Mouse (Mus musculus): ENCODE results near the gene Khdc1a.

Gene Khdc1a

GRCm38 (mm10) chr1:21344752-21345151, 4.7 kb upstream of the Khdc1a start:
- ChIA-PET POLR2A (interaction anchor here in 2 of 4 experiments (0.6 to 1.2 kb wide), 2 partner anchors 12 to 89 kb away, joined by 3 read pairs; no protein-coding TSS in a partner anchor), CTCF (interaction anchor here (0.6 to 2.4 kb wide), 11 partner anchors 67 to 410 kb away, joined by 3 to 9 read pairs (median 4); partner anchors contain the start of gene Tmem14a (in 2 of the 4))

DNA sequence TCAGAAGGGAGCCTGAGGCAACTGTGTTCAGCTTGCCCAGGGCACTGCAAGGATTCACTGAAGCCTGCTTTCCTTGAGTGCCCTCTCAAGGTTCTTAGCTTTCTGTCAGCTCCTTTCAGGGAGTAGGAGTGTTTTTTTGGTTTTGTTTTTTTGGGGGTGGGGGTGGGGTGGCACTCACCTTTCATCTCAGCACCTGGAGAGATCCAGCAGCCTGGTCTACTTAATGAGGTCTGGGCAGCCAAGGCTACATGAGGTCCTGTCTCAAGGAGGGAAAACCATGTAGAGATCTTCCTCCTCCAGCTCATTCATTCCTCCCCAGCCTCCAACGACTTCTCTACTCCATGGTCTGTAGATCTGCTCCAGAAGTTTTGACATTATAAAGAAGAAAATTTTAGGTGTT, 18.6 kb downstream of the Khdc1a start, which contains the start of gene Khdc1c:
Gene Khdc1c (plus strand): TSS at position 301 of the 400 bp plus-strand sequence.
- ChIA-PET POLR2A (interaction anchor here in 1 of 4 experiments (0.7 kb wide), 1 partner anchor 69 kb away, joined by 4 read pairs; no protein-coding TSS in a partner anchor), CTCF (interaction anchor here in 2 of 4 experiments (0.7 to 0.8 kb wide), 2 partner anchors 8 to 17 kb away, joined by 3 to 6 read pairs; no protein-coding TSS in a partner anchor)

- CTCF ChIA-PET, result no interaction called here
- POLR2A ChIA-PET, result no interaction called here
Observed at GRCm38 (mm10) chr1:21383256-21383655, 33.8 kb downstream of the Khdc1a start, which contains the start of gene Khdc1b. Khdc1b (plus strand) TSS chr1:21383556.

DNA sequence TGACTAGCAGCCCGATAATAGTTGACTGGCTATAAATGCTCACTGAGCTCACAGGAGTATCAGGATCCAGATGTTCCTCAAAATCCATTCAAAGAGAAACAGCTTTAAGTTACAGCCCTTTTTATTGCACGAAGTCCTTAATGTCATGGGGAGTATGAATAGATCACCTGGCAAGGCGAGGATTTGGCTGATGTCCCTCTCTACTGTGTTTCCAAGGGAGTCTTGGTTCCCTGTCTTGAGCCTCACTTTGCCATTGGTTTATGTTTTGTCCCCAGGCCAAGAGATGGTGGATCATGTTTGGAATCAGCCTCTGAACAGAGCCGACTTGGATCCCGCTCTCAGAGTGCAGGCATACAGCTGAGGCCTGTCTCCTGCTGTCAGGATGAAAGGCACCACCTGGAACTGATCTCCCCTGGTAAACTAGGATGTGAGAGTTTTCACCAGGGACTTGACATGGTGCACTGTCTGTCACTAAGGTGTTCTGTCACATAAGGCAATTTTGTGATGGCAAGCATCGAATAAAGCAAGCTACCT, 41.8 kb downstream of the Khdc1a start:
- ChIA-PET CTCF (no interaction called here), POLR2A (interaction anchor here in 1 of 4 experiments (0.6 kb wide), 1 partner anchor 22 kb away, joined by 3 read pairs; no protein-coding TSS in a partner anchor)

Measured in embryonic stem cell, embryonic (primary cell).